Mouse (Mus musculus): Measurements from ENCODE around the gene Ncor2. TPM values are rescaled to one million over a fixed set of nuclear protein-coding genes. Genes with fewer than 3 reads are reported as not detected.

Gene Ncor2
- total RNA-seq, 1 experiment = 19.9 TPM

DNA sequence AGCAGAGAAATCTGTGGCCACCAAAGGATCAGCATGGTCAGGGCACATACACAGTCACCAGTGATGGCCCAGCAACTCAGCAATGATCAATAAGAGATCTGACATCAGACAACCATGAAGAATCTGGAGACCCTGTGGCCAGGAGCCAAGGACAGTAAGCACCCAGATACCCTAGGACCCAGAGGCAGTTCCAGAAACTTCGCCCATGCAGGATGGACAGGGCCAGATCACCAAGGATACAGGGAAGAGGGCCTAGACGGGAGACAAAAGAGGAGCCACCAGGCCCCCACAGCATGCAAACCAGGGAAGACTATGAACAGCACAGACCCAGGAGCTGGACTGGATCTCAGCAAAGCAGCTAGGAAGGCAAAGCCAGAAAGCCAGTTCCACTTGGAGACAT, 47.0 kb downstream of the Ncor2 start:
- H3K9ac ChIP-seq (ENCODE audit: insufficient read depth, low read depth, low read length, poor library complexity, severe bottlenecking) = no peak overlapping the region
- no peak for DNase-seq (ENCODE audit: low read depth, low spot score)
- peak overlapping the region; percentile 8; the same call in 1 of the 2 replicates for H3K27ac ChIP-seq (ENCODE audit: insufficient read depth, low read depth, low read length, poor library complexity, severe bottlenecking)
- TF ChIP-seq HCFC1 (IDR thresholded peaks at IDR 0.05; ENCODE audit: borderline replicate concordance, insufficient read depth, low read length) = no peak
- H3K36me3 ChIP-seq (ENCODE audit: control insufficient read depth, insufficient read depth, low read length, poor library complexity, severe bottlenecking) = no peaks in the 10 kb centered on the region
- in situ Hi-C loops (cut with MboI; ENCODE audit: low sequenced_read_pairs in 2 of 2, unreplicated experiment in 2 of 2) = no loop called here
- no peaks in the 10 kb centered on the region for H3K9me3 ChIP-seq (ENCODE audit: control insufficient read depth, insufficient read depth, low read depth, low read length)
- no peak overlapping the region for H3K4me3 ChIP-seq (ENCODE audit: insufficient read depth in 1 of 2, low read depth in 1 of 2, low read length in 2 of 2, poor library complexity in 1 of 2, severe bottlenecking in 1 of 2)
- H3K4me1 ChIP-seq (ENCODE audit: control insufficient read depth in 2 of 2, insufficient read depth in 2 of 2, low read length in 2 of 2, poor library complexity in 1 of 2) = peaks cover 5 to 28% of the 10 kb centered on the region in 2 experiments; a peak in 2 of 4 replicates

DNA sequence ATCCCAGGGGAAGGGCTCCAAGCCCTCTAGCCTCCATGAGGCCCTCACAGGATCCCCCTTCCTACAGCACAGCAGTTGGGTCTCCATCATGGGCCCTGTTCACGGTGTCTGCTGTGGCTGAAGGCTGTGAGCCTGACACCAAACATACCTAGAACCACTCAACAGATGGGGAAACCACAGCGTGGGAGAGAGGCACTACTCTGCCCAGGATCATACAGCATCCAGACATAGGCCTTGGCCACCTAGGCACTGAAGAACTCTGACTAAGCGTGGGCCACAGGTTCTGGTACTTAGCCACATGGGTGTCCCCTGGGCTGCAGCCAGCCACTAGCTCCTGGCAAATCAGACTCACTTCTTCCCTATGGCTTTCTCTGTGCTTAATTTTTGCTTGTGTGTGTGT, 48.6 kb downstream of the Ncor2 start:
- Histone ChIP-seq H3K9me3 (ENCODE audit: control insufficient read depth, insufficient read depth, low read depth, low read length) (no peaks in the 10 kb centered on the region), H3K9ac (ENCODE audit: insufficient read depth, low read depth, low read length, poor library complexity, severe bottlenecking) (no peak overlapping the region), H3K27ac (ENCODE audit: insufficient read depth, low read depth, low read length, poor library complexity, severe bottlenecking) (no peak overlapping the region), H3K4me3 (ENCODE audit: insufficient read depth in 1 of 2, low read depth in 1 of 2, low read length in 2 of 2, poor library complexity in 1 of 2, severe bottlenecking in 1 of 2) (no peak overlapping the region), H3K4me1 (ENCODE audit: control insufficient read depth in 2 of 2, insufficient read depth in 2 of 2, low read length in 2 of 2, poor library complexity in 1 of 2) (peaks cover 2 to 25% of the 10 kb centered on the region in 2 experiments; a peak in 2 of 4 replicates), H3K36me3 (ENCODE audit: control insufficient read depth, insufficient read depth, low read length, poor library complexity, severe bottlenecking) (no peaks in the 10 kb centered on the region)
- DNase-seq (ENCODE audit: low read depth, low spot score) = no peak
- TF ChIP-seq MAFK (IDR thresholded peaks at IDR 0.05; ENCODE audit: insufficient read depth, low read depth, low read length) = no peak
- no peak for TF ChIP-seq CHD2 (IDR thresholded peaks at IDR 0.05; ENCODE audit: low read depth, low read length)
- no peak for TF ChIP-seq ZC3H11A (IDR thresholded peaks at IDR 0.05; ENCODE audit: borderline replicate concordance, low read depth, low read length)
- TF ChIP-seq ZNF384 (IDR thresholded peaks at IDR 0.05; ENCODE audit: low read depth, low read length) = no peak
- TF ChIP-seq HCFC1 (IDR thresholded peaks at IDR 0.05; ENCODE audit: borderline replicate concordance, insufficient read depth, low read length) = no peak
- in situ Hi-C loops (cut with MboI; ENCODE audit: low sequenced_read_pairs in 2 of 2, unreplicated experiment in 2 of 2) = no loop called here

DNA sequence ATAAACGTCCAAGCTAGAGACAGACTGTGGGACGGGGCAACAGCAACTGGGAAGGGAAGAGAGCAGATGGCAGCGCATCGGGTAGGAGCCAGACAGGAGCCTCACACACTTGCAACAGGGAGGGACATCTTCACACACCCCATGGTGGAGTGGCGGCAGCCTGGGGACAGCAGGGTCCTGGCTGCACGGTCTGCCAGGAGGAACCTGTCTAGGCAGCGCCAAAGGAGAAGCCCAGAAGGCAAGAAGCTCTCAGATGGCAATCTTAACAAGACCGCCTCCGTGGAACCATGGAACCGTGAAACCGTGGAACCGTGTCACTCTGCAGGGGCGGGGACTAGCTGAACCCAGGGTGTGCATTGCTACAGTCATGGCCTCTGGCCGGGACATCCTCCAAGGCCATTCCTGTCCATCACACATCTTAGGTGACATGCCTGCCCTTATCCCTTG, 50.1 kb downstream of the Ncor2 start:
- H3K27ac ChIP-seq (ENCODE audit: insufficient read depth, low read depth, low read length, poor library complexity, severe bottlenecking) = no peak overlapping the region
- TF ChIP-seq ZNF384 (IDR thresholded peaks at IDR 0.05; ENCODE audit: low read depth, low read length) (no peak), ZC3H11A (IDR thresholded peaks at IDR 0.05; ENCODE audit: borderline replicate concordance, low read depth, low read length) (no peak), HCFC1 (IDR thresholded peaks at IDR 0.05; ENCODE audit: borderline replicate concordance, insufficient read depth, low read length) (no peak), CHD2 (IDR thresholded peaks at IDR 0.05; ENCODE audit: low read depth, low read length) (no peak), MAFK (IDR thresholded peaks at IDR 0.05; ENCODE audit: insufficient read depth, low read depth, low read length) (no peak)
- no peaks in the 10 kb centered on the region for H3K9me3 ChIP-seq (ENCODE audit: control insufficient read depth, insufficient read depth, low read depth, low read length)
- DNase-seq (ENCODE audit: low read depth, low spot score) = no peak
- no peak overlapping the region for H3K9ac ChIP-seq (ENCODE audit: insufficient read depth, low read depth, low read length, poor library complexity, severe bottlenecking)
- in situ Hi-C loops (cut with MboI; ENCODE audit: low sequenced_read_pairs in 2 of 2, unreplicated experiment in 2 of 2) = no loop called here
- H3K4me3 ChIP-seq (ENCODE audit: insufficient read depth in 1 of 2, low read depth in 1 of 2, low read length in 2 of 2, poor library complexity in 1 of 2, severe bottlenecking in 1 of 2) = no peak overlapping the region
- H3K4me1 ChIP-seq (ENCODE audit: control insufficient read depth in 2 of 2, insufficient read depth in 2 of 2, low read length in 2 of 2, poor library complexity in 1 of 2) = peaks cover 0 to 21% of the 10 kb centered on the region in 2 experiments; a peak in 1 of 4 replicates
- no peaks in the 10 kb centered on the region for H3K36me3 ChIP-seq (ENCODE audit: control insufficient read depth, insufficient read depth, low read length, poor library complexity, severe bottlenecking)

DNA sequence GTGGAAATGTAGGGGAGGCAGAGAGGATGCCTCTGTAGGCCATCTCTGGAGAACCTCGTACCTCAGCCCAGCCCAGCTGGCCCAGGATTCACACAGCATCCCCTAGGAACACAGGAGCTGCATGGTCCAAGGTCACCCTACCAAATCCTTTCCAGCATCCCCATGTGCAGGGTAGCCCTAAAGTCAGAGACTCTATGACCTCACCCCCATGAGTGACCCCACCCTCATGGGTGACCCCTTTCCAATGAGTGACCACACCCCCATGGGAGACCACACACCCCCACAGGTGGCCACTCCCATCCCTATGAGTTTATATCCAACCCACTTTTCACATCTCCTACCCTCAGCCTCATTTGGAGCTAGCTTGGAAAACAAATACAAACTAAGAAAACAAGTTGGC, 51.1 kb downstream of the Ncor2 start:
- H3K27ac ChIP-seq (ENCODE audit: insufficient read depth, low read depth, low read length, poor library complexity, severe bottlenecking) = no peak overlapping the region
- H3K9me3 ChIP-seq (ENCODE audit: control insufficient read depth, insufficient read depth, low read depth, low read length) = no peaks in the 10 kb centered on the region
- peaks cover 0 to 26% of the 10 kb centered on the region in 2 experiments; a peak in 1 of 4 replicates for H3K4me1 ChIP-seq (ENCODE audit: control insufficient read depth in 2 of 2, insufficient read depth in 2 of 2, low read length in 2 of 2, poor library complexity in 1 of 2)
- H3K9ac ChIP-seq (ENCODE audit: insufficient read depth, low read depth, low read length, poor library complexity, severe bottlenecking) = no peak overlapping the region
- in situ Hi-C loops (cut with MboI; ENCODE audit: low sequenced_read_pairs in 2 of 2, unreplicated experiment in 2 of 2) = no loop called here
- TF ChIP-seq ZNF384 (IDR thresholded peaks at IDR 0.05; ENCODE audit: low read depth, low read length) = no peak
- H3K36me3 ChIP-seq (ENCODE audit: control insufficient read depth, insufficient read depth, low read length, poor library complexity, severe bottlenecking) = no peaks in the 10 kb centered on the region
- DNase-seq (ENCODE audit: low read depth, low spot score) = no peak
- H3K4me3 ChIP-seq (ENCODE audit: insufficient read depth in 1 of 2, low read depth in 1 of 2, low read length in 2 of 2, poor library complexity in 1 of 2, severe bottlenecking in 1 of 2) = no peak overlapping the region

DNA sequence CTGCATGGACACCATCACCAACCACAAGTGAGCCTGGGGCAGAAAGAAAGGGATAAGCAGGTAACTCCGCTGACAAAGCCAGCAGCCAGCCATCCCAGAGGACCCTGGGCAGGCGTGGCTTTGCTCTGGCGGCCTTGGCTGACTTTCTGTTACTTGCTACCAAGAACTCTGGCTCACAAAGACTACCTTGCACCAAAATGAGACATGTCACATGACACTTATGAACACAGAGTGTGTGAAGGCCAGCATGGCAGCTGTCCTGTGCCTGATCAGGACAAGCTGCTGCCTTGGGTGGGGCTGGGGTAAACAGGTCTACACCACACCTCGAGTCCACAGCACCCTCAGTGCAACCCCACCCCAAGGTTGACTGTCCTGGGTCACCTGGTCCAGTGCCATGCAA, 51.6 kb downstream of the Ncor2 start:
- DNase-seq (ENCODE audit: low read depth, low spot score) = no peak
- Histone ChIP-seq H3K9ac (ENCODE audit: insufficient read depth, low read depth, low read length, poor library complexity, severe bottlenecking) (no peak overlapping the region), H3K4me1 (ENCODE audit: control insufficient read depth in 2 of 2, insufficient read depth in 2 of 2, low read length in 2 of 2, poor library complexity in 1 of 2) (peaks cover 0 to 26% of the 10 kb centered on the region in 2 experiments; a peak in 1 of 4 replicates), H3K4me3 (ENCODE audit: insufficient read depth in 1 of 2, low read depth in 1 of 2, low read length in 2 of 2, poor library complexity in 1 of 2, severe bottlenecking in 1 of 2) (no peak overlapping the region), H3K9me3 (ENCODE audit: control insufficient read depth, insufficient read depth, low read depth, low read length) (no peaks in the 10 kb centered on the region), H3K27ac (ENCODE audit: insufficient read depth, low read depth, low read length, poor library complexity, severe bottlenecking) (no peak overlapping the region), H3K36me3 (ENCODE audit: control insufficient read depth, insufficient read depth, low read length, poor library complexity, severe bottlenecking) (peaks cover under 1% of the 10 kb centered on the region; the same call in 1 of the 2 replicates)
- in situ Hi-C loops (cut with MboI; ENCODE audit: low sequenced_read_pairs in 2 of 2, unreplicated experiment in 2 of 2) = no loop called here
- TF ChIP-seq CHD2 (IDR thresholded peaks at IDR 0.05; ENCODE audit: low read depth, low read length) = no peak
- no peak for TF ChIP-seq ZC3H11A (IDR thresholded peaks at IDR 0.05; ENCODE audit: borderline replicate concordance, low read depth, low read length)
- no peak for TF ChIP-seq MAFK (IDR thresholded peaks at IDR 0.05; ENCODE audit: insufficient read depth, low read depth, low read length)
- no peak for TF ChIP-seq HCFC1 (IDR thresholded peaks at IDR 0.05; ENCODE audit: borderline replicate concordance, insufficient read depth, low read length)
- no peak for TF ChIP-seq ZNF384 (IDR thresholded peaks at IDR 0.05; ENCODE audit: low read depth, low read length)
